Mouse (Mus musculus): Measurements from ENCODE around the gene Pnpla2.

Pnpla2 gene

DNA sequence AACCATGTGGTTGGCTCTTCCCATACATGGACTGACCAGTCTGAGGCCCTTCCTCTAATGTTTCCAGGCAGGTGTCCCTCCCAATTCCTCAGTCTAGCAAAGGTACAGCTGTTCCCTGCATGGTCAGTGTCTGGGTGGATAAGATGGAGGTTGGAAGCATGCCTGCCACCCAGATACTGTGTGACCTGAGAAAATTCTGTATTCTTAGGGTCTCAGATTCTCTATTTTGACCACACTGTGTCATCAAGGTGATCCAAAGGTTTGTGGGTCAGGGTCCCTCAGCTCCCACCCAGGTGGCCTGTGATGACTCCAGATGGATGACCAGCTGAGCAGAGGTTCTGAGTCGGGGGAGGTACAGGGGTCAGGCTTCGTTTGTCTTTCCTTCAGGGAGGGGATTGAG lies 30.2 kb downstream of the Pnpla2 start:
- Histone ChIP-seq H3K9me3 (ENCODE audit: low read length) (no peaks in the 10 kb centered on the region), H3K4me1 (replicated peaks; ENCODE audit: low read depth, low read length) (peaks cover 28% of the 10 kb centered on the region), H3K4me3 (replicated peaks; ENCODE audit: low read length) (no peak overlapping the region), H3K36me3 (ENCODE audit: insufficient read depth, low read length) (peaks cover 57% of the 10 kb centered on the region), H3K27me3 (ENCODE audit: insufficient read depth, low read length) (peaks cover 40% of the 10 kb centered on the region)
- TF ChIP-seq CTCF (conservative IDR thresholded peaks at IDR 0.05; ENCODE audit: low read length): no peak
- no peak for TF ChIP-seq NANOG (IDR thresholded peaks at IDR 0.05; ENCODE audit: borderline replicate concordance, low read length)
- TF ChIP-seq POU5F1 (IDR thresholded peaks at IDR 0.05; ENCODE audit: borderline replicate concordance, low read length): no peak

DNA sequence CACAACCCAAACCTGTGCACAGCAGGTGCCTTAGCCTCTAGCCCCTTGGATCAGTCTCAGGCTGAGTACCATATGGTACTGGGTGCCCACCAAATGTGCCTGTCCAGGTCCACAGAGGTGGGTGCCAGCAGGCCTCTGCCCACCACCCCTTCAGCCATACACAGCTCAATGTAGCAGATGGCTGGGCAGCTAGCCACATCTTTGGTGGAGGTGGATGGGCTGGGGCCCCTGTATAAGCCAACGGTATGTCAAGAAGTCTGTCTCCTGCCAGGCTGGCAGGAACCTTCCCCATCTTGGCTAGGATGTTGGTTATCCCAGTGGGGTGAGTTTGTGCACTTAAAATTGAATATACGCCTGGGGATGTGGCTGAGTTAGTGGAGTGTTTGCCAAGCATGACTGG lies 30.6 kb downstream of the Pnpla2 start:
- no peak for TF ChIP-seq POU5F1 (IDR thresholded peaks at IDR 0.05; ENCODE audit: borderline replicate concordance, low read length)
- TF ChIP-seq CTCF (conservative IDR thresholded peaks at IDR 0.05; ENCODE audit: low read length): no peak
- no peak for TF ChIP-seq NANOG (IDR thresholded peaks at IDR 0.05; ENCODE audit: borderline replicate concordance, low read length)
- H3K36me3 ChIP-seq (ENCODE audit: insufficient read depth, low read length): peaks cover 61% of the 10 kb centered on the region
- peaks cover 25% of the 10 kb centered on the region for H3K4me1 ChIP-seq (replicated peaks; ENCODE audit: low read depth, low read length)
- H3K27me3 ChIP-seq (ENCODE audit: insufficient read depth, low read length): peaks cover 36% of the 10 kb centered on the region
- no peaks in the 10 kb centered on the region for H3K9me3 ChIP-seq (ENCODE audit: low read length)
- H3K4me3 ChIP-seq (replicated peaks; ENCODE audit: low read length): no peak overlapping the region

DNA sequence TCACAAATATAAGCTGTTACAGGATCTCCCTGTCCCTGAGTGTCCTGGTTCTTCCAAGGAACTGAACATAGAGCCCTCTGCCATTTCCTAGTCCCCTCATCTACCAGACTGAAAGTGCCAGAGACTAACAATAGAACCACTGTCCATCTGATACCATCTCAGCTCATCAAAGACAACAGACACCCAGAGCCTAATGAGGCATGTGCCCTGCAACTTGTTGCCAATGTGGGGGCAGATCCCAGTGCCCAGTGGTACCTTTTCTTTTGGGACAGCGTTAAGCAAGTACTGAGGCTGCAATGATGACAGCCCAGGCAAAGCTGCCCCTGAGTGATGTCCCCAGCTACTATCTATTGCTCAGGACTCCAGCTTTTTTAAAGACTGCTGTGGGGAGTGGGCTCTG lies 31.2 kb downstream of the Pnpla2 start:
- TF ChIP-seq NANOG (IDR thresholded peaks at IDR 0.05; ENCODE audit: borderline replicate concordance, low read length): no peak
- TF ChIP-seq POU5F1 (IDR thresholded peaks at IDR 0.05; ENCODE audit: borderline replicate concordance, low read length): no peak
- no peak for TF ChIP-seq CTCF (conservative IDR thresholded peaks at IDR 0.05; ENCODE audit: low read length)
- Histone ChIP-seq H3K9me3 (ENCODE audit: low read length) (no peaks in the 10 kb centered on the region), H3K36me3 (ENCODE audit: insufficient read depth, low read length) (peaks cover 67% of the 10 kb centered on the region), H3K4me3 (replicated peaks; ENCODE audit: low read length) (no peak overlapping the region), H3K4me1 (replicated peaks; ENCODE audit: low read depth, low read length) (peaks cover 19% of the 10 kb centered on the region), H3K27me3 (ENCODE audit: insufficient read depth, low read length) (peaks cover 32% of the 10 kb centered on the region)

DNA sequence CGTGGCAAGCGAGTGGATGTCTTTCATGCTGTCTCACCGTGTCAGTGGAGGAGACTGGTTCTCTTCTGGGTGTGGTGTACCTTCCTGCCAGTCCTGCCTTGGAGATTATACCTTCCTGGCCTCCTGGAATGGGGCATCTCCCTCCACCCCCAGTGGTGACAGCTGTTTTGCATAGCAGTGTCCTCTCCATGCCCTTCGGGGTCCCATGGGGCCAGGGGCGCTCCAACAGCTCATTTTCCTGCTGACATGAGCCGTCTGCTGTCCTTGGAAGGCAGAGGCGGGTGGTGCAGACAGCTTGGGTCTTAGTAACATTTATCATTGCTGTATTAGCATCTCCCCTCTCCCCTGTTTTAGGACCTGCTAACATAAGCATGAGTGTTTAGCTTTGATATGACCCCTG lies 32.1 kb downstream of the Pnpla2 start:
- peaks cover 26% of the 10 kb centered on the region for H3K27me3 ChIP-seq (ENCODE audit: insufficient read depth, low read length)
- H3K9me3 ChIP-seq (ENCODE audit: low read length): no peaks in the 10 kb centered on the region
- H3K4me3 ChIP-seq (replicated peaks; ENCODE audit: low read length): no peak overlapping the region
- peaks cover 14% of the 10 kb centered on the region for H3K4me1 ChIP-seq (replicated peaks; ENCODE audit: low read depth, low read length)
- peaks cover 76% of the 10 kb centered on the region for H3K36me3 ChIP-seq (ENCODE audit: insufficient read depth, low read length)
- TF ChIP-seq POU5F1 (IDR thresholded peaks at IDR 0.05; ENCODE audit: borderline replicate concordance, low read length) (no peak), CTCF (conservative IDR thresholded peaks at IDR 0.05; ENCODE audit: low read length) (no peak)

DNA sequence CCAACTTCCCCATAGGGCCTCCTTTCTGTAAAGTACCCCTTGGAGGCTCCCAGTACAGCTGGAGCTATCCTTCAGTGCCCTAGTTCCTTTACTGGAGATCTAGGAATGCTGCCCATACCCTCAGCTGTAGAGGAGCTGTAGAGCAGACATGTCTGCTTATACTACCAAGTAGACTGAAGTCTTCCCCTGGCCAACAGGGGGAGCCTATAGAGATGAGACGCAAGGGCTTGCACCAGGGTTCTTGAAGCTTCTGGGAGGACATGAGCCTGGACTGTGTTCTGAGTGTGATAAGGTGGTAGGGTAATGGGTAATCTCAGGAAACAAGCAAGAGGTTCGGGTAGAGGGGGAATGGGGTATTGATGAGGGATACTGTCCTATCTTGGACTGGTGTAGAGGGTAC lies 36.2 kb downstream of the Pnpla2 start:
- H3K36me3 ChIP-seq (ENCODE audit: insufficient read depth, low read length): peaks cover 93% of the 10 kb centered on the region
- TF ChIP-seq CTCF (conservative IDR thresholded peaks at IDR 0.05; ENCODE audit: low read length) (peak; percentile 34; the same call in 1 of the 2 replicates), NANOG (IDR thresholded peaks at IDR 0.05; ENCODE audit: borderline replicate concordance, low read length) (no peak), POU5F1 (IDR thresholded peaks at IDR 0.05; ENCODE audit: borderline replicate concordance, low read length) (no peak)
- H3K9me3 ChIP-seq (ENCODE audit: low read length): no peaks in the 10 kb centered on the region
- no peaks in the 10 kb centered on the region for H3K4me1 ChIP-seq (replicated peaks; ENCODE audit: low read depth, low read length)
- H3K27me3 ChIP-seq (ENCODE audit: insufficient read depth, low read length): no peaks in the 10 kb centered on the region
- no peak overlapping the region for H3K4me3 ChIP-seq (replicated peaks; ENCODE audit: low read length)

DNA sequence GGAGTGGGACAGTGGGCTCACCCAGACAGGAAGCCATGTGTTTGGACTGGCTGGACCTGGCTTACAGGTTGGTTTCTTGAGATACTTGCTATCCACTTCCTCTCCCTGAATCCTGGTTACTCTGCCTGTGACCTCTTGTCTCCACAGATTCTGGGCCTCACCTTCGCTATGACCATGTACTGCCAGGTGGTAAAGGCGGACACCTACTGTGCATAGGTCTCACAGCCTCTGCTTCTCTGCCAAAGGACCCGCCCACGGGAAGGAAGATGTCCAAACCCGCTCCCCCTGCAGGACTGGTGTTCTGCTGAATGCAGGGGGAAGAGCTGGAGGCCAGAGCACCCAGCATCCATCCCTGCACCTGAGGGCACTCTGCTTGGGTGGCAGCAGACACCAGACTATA lies 37.7 kb downstream of the Pnpla2 start:
- Histone ChIP-seq H3K27me3 (ENCODE audit: insufficient read depth, low read length) (no peaks in the 10 kb centered on the region), H3K9me3 (ENCODE audit: low read length) (no peaks in the 10 kb centered on the region), H3K36me3 (ENCODE audit: insufficient read depth, low read length) (peaks cover 89% of the 10 kb centered on the region), H3K4me1 (replicated peaks; ENCODE audit: low read depth, low read length) (no peaks in the 10 kb centered on the region), H3K4me3 (replicated peaks; ENCODE audit: low read length) (no peak overlapping the region)
- TF ChIP-seq POU5F1 (IDR thresholded peaks at IDR 0.05; ENCODE audit: borderline replicate concordance, low read length): no peak

DNA sequence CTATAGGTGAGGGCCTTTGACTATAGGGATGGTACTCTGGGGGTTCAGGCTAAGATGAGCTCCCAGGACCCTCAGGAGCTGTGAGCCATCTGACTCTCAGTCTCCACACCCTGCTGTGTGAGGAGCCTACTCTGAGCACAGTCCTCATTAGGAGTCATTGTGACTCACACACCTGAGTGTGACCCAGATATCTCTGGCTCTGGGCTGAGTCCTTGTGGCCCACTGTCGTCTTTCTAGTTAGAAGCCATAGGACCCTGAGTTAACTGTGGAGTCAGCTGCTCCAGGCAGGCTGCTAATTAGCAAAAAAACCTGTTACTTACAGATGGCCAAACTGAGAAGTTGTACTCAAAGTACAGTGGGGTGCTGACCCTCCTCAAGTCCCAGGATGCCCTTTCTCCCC lies 38.7 kb downstream of the Pnpla2 start:
- no peaks in the 10 kb centered on the region for H3K27me3 ChIP-seq (ENCODE audit: insufficient read depth, low read length)
- H3K9me3 ChIP-seq (ENCODE audit: low read length): no peaks in the 10 kb centered on the region
- no peak overlapping the region for H3K4me3 ChIP-seq (replicated peaks; ENCODE audit: low read length)
- H3K36me3 ChIP-seq (ENCODE audit: insufficient read depth, low read length): peaks cover 84% of the 10 kb centered on the region
- TF ChIP-seq NANOG (IDR thresholded peaks at IDR 0.05; ENCODE audit: borderline replicate concordance, low read length): no peak
- TF ChIP-seq CTCF (conservative IDR thresholded peaks at IDR 0.05; ENCODE audit: low read length): no peak
- TF ChIP-seq POU5F1 (IDR thresholded peaks at IDR 0.05; ENCODE audit: borderline replicate concordance, low read length): no peak
- H3K4me1 ChIP-seq (replicated peaks; ENCODE audit: low read depth, low read length): no peaks in the 10 kb centered on the region

DNA sequence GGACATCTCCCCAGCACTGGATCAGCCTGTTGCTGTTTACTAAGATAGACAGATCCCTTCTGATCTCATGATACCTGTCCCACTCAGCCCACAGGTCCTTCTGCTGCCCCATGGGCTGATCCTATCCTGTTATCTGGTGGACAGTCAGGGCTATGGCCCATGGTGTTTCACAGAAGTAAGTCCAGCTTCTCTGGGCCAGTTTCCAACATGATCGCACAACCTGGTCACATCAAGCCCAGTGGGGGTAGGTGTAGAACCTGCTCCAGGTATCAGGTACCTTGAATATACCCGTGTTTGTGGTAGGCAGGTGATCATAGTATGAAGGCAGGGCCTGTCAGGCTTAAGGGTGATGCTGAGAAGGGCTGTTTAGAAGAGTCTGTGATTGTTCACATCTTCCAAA lies 40.4 kb downstream of the Pnpla2 start:
- H3K27me3 ChIP-seq (ENCODE audit: insufficient read depth, low read length): no peaks in the 10 kb centered on the region
- no peak overlapping the region for H3K4me3 ChIP-seq (replicated peaks; ENCODE audit: low read length)
- no peaks in the 10 kb centered on the region for H3K9me3 ChIP-seq (ENCODE audit: low read length)
- no peaks in the 10 kb centered on the region for H3K4me1 ChIP-seq (replicated peaks; ENCODE audit: low read depth, low read length)
- no peak for TF ChIP-seq POU5F1 (IDR thresholded peaks at IDR 0.05; ENCODE audit: borderline replicate concordance, low read length)
- peaks cover 78% of the 10 kb centered on the region for H3K36me3 ChIP-seq (ENCODE audit: insufficient read depth, low read length)

DNA sequence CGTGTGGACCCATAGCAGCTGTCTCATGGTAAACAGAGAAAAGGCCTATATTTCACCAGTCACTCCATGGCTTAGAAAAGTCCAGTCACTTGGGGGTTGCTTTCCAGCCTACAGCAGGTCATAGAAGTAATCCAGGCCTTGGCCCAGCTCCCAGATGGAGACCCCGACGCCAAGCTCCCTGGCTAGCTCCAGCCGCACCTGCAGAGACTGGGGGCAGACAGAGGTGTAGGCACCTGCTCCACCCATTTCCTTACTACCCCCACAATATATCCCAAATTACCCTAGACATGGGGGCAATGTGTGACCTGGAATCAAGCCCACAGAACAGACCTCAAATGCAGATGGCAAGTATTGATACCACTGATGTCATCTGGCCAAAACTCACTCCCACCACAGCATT lies 40.9 kb downstream of the Pnpla2 start:
- H3K9me3 ChIP-seq (ENCODE audit: low read length): no peaks in the 10 kb centered on the region
- H3K4me3 ChIP-seq (replicated peaks; ENCODE audit: low read length): no peak overlapping the region
- peaks cover 73% of the 10 kb centered on the region for H3K36me3 ChIP-seq (ENCODE audit: insufficient read depth, low read length)
- TF ChIP-seq POU5F1 (IDR thresholded peaks at IDR 0.05; ENCODE audit: borderline replicate concordance, low read length): no peak
- TF ChIP-seq NANOG (IDR thresholded peaks at IDR 0.05; ENCODE audit: borderline replicate concordance, low read length): no peak
- no peak for TF ChIP-seq CTCF (conservative IDR thresholded peaks at IDR 0.05; ENCODE audit: low read length)
- H3K27me3 ChIP-seq (ENCODE audit: insufficient read depth, low read length): no peaks in the 10 kb centered on the region
- no peaks in the 10 kb centered on the region for H3K4me1 ChIP-seq (replicated peaks; ENCODE audit: low read depth, low read length)
